Mouse (Mus musculus) mesoderm, embryonic 11.5 days (tissue): ENCODE results near the gene Kalrn.
"Not testable (repeated sequence)": the region's sequence is repeated elsewhere in the genome, so short reads cannot be mapped to it uniquely, and the experiment has no call there.

ENCODE experiments used
- DNase-seq: peaks from one replicate; pipeline ENCODE4 v3.0.0-alpha.2; 2012; ENCODE audit warnings: low read depth, low spot score

The Kalrn gene

GRCm38 (mm10) chr16:34314071-34314470, 259.3 kb downstream of the Kalrn start:
- DNase-seq, result no peak

DNA sequence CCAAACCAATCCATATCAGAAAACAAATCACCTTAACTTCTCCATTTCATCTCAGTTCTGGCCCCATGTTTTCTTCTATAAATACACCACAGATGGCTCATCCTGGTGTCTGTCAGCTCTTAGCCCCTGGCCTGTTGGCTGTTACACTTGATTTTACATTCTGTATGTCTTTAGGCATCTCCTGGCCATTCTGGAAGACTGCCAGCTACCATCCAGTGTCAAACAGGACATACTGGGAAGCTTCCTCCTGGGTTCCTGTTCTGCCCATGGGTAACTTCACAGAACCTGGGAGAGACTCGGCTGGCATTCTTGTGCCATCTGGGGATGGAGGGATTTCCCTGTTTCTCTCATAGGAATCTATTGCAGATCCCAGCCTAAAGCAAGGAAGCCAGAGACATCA, 261.8 kb downstream of the Kalrn start:
- DNase-seq, result no peak

DNA sequence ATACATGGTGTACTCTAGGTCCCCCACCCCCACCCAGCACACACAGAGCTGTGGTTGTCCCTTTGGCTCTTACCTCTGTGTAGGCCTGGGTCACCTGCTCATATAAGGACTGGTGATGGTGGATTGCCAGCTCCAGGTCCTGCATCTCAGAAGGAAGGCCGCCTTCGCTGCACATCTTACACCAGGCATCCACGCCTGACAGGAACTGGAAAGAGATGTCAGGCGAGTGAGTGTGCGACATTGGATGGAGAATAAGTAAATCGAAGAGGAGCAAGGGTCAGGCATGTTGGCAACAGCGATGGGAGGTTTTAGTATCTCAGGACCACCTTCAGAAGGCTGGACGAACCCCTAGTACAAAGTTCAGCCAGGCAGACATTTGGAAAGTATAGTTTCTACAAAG, 263.0 kb downstream of the Kalrn start:
- DNase-seq, result no peak

DNA sequence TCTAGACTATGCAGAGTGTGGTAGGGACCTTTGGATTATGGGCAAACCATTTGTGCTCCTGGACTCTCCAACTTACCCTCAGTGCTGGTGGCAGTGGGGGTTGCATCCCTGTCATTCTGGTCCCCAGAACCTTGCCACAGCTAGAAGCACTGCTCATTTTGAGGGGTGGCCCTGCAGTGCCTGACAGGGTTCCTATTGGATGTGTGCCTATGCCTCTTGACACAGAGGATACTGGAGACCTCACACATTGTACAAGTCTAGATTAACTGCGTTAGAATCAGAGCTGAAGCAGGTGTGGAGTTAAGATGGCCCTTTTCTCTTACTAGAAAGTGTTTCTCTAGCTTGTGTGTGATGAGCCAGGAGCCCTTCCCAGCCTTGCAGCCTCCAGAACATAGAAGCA, 265.0 kb downstream of the Kalrn start:
- no peak for DNase-seq

DNA sequence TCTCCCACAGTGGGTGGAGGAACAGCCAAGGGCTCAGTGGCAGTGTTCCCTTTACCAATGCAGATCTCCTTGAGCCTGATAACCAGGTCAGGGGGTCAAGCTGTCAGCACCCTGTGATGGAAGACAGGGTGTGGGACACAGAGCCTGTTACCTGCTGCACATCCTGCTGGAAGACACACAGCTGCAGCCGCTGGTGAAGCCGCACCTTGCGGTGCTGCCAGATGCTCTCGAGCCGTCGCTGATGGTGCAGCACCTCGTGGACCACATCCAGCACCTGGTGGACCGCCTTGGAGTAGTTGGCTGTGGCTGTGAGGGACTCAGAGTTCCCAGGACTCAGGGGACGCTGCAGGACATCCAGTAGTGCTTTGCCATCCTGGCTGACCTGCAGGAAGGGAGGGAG, 265.9 kb downstream of the Kalrn start:
- DNase-seq, result no peak

DNA sequence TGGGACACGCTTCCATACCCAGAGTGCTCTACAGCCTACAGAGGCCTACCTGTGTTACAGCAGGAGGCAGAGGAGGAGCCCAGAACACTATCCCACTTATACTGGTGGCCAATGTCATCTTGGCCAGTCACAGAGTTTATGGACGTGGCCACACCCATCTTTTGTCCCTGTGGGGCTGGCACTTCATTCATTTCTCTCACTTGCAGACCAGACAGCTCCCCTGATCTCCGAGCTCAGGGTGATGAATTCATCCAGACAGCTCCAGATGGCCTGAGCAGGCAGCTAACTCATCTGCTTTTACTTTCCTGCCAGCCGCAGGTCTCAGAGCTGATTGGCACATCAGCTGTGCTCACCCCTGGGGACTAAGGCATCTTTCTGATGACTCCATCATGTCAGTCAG, 267.7 kb downstream of the Kalrn start:
- peak; percentile 26 for DNase-seq

- DNase-seq, result not testable (repeated sequence)
Measured at GRCm38 (mm10) chr16:34303818-34304217, 269.5 kb downstream of the Kalrn start.

DNA sequence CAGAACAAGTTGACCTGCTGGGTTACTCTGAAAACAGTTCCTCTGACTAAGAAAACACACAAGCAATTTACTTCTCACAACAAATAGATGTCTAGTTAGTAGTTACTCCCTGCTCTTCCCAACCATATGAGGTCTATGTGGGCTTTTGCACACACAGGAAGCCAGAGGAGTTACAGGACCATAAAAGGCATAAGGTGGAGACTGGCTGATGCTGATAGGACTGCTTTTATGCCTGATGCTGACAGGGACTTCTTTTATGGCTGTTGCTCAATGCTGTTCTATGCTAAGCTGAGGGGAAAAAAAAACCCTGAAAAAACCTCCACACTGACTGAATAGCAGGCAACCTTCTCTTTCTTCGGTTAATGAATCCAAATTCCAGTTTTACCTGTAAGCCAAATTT, 270.8 kb downstream of the Kalrn start:
- no peak for DNase-seq

GRCm38 (mm10) chr16:34302063-34302462, 271.3 kb downstream of the Kalrn start:
- no peak for DNase-seq

GRCm38 (mm10) chr16:34299226-34299625, 274.1 kb downstream of the Kalrn start:
- DNase-seq, result no peak

- DNase-seq, result no peak
Measured at GRCm38 (mm10) chr16:34297911-34298682, 275.2 kb downstream of the Kalrn start.

DNA sequence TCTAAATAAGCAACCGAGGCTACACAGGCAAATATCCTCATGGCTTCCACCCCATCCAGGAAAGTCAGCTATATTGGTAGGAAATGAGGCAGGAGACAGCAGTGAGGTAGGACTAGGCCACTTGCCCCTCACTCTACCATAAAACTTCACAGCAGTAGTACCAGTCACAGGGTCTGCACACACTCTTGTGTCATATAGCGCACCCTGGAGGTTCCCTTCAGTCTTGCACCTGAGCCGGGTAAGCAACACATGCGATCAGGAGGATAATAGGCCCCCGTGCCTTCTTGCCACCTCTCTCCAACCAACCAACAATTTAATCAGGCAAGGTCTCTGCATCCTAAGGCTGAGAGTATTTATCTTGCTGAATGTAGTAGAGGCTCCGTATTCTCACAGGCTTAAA, 278.8 kb downstream of the Kalrn start:
- no peak for DNase-seq

DNA sequence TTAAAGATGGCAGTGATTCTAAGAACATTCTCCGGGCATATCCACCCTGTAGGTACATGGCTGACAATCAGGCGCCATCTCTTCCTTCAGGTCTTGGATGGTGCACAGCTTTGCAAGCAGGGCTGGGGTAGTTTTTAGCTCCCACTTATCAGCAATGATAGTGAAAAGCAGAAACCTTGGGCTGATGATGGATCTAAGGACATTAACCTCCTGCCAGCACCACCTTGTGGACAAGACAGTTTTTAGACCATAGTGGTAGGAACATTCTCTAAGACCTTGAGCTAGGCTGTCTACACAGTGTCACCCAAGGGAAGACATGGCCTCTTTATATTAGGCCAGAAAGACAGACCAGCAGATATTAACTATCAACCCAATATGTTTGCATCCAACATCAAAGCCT, 279.7 kb downstream of the Kalrn start:
- no peak for DNase-seq

- peak; percentile 19 for DNase-seq
Measured at GRCm38 (mm10) chr16:34289583-34289982, 283.7 kb downstream of the Kalrn start.

DNA sequence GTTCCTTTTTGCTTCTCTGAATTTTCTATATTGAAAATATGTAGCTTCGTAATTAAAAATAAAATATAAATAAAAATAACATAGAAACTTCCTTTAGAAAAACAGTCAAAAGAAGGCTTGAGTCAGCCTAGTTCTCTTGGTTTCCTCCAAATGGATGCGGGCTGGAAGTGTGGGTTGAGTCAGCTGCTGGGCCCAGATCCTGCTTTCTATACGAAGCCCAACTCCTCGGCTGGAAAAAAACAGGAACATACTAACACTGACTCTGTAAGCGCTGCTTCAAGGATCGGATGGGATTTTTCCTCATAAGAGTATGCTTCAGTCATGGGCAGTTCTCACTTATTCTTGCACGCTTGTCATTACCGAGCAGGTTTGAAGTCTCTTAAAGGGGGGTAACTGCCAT, 291.3 kb downstream of the Kalrn start:
- DNase-seq, result no peak

DNA sequence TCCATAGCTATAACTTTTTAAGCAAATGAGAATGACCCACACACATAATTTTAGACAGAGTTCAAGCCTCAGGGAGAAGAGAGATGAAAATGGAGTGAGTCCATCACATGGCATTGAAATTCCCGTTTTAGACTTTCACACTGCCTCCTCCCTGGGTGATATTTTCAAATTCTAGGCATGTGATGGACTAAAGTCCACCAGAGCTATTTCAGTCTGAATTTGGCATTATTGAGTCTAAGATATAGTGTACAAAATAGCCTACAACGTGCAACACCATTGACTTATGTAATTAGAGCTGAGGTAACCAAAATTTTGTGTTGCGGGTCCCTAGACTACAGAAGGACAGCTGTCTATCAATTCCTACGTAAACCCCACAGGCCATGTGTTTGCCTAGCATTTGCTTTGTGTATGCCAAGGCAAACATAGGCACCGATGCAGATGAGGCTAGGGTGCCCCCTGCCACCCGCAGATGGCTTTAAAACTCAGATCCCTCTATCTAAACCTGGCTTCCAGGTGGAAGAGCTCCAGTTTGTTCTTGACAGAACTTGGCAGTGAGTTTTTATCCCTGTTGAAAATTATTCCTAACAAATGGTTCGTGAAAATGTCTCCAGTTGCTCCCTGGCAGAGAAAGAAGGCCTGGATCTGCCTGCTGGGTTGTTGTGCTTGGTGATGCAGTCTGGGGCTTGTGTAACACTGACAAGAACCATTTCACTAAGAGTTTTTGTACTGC, 293.5 kb downstream of the Kalrn start:
- no peak for DNase-seq

GRCm38 (mm10) chr16:34278249-34278790, 295.0 kb downstream of the Kalrn start:
- peak; percentile 56 for DNase-seq

- DNase-seq, result no peak
Measured at GRCm38 (mm10) chr16:34274607-34275006, 298.7 kb downstream of the Kalrn start.

DNA sequence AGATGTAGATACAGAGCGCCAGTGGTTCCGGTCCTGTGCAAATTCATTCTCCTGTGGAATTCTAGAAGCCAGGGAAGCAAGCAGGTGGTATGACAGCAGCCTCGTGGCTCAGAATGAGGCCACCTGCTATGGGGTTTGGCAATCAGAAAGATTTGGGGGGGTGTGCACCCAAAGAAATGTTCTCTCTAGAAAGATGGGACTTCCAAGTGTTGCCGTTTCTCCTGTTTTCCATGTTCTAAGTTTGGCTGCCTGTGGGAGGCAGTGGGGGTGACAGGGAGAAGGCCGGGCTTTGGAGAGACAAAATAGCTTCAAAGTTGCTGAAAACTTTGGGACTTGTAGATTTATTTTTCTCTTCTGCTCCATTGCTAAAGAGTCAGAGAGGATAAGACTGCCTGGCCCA, 301.9 kb downstream of the Kalrn start:
- no peak for DNase-seq

DNA sequence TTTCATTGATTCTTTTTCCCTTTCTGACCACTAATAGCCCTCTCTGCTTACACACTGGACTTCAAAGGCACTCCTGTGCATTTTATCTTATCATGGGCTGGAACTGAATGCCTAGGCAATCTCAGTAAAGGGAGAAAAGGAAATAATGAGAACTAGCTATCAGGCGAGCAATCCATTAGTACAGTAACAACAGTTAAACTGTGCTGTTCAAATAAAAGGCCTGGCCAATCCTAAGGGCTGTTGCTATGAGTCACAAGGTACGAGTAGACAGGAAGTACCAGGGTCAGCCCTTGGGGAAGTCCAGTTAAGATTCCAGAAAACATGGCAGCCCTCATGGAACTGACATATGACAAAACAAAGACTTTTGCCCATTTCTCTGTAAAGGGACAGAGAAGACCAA, 302.7 kb downstream of the Kalrn start:
- no peak for DNase-seq

DNA sequence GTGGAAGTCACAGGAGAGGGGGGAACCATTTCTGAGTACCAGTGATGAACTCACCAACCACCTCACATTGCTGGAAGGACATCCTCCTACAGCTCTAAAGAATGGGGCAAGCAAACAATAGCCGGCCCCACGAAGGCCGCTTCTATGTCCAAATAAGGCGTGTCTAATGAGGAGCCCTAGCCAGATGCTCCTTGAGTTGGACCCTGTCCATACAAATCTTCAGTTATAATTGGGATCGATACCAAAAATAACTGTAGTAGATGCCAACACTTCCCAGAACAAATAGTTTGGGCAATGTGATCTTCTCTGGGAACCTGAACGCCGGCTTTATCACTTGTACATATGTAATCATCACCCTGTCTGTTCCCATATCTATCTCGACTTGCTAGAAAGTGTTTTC, 303.7 kb downstream of the Kalrn start:
- DNase-seq, result no peak

DNA sequence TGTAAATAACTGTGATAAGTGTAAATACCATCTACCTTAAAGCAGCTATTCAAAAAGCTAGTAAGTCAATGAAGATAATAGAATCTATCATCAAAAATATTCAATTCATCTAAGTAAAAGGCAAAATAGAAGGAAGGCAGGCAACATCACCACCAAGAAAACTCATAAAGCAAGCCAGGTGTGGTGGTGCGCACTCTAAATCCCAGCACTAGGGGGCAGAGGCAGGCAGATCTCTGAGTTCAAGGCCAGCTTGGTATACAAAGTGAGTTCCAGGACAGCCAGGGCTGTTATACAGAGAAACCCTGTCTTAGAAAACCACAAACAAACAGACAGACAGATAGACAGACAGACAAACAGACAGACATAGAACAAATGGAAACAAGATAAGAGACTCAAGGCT, 305.6 kb downstream of the Kalrn start:
- no peak for DNase-seq

GRCm38 (mm10) chr16:34264671-34265070, 308.7 kb downstream of the Kalrn start:
- no peak for DNase-seq
